Mouse (Mus musculus): ENCODE results near the gene Abhd6.

GRCm38 (mm10) chr14:7991108-7991776 lies 11.5 kb upstream of the Abhd6 start:
- no peak for TF ChIP-seq CTCF (conservative IDR thresholded peaks at IDR 0.05; ENCODE audit: low read length)
- no peak for TF ChIP-seq NANOG (IDR thresholded peaks at IDR 0.05; ENCODE audit: borderline replicate concordance, low read length)
- TF ChIP-seq POU5F1 (IDR thresholded peaks at IDR 0.05; ENCODE audit: borderline replicate concordance, low read length), result no peak
